Mouse (Mus musculus) small intestine, adult 2 months (tissue): Measurements from ENCODE around the gene Fbxo46.

Experiments
- CTCF ChIP-seq: fragments of 200-500 bp; IDR thresholded peaks from 2 replicates; pipeline ENCODE4 v1.5.1; 2012; ENCODE audit warnings: low read depth, mild to moderate bottlenecking, control low read depth, inconsistent platforms, low read length, moderate library complexity, mixed read lengths; ENCODE audit not compliant: insufficient replicate concordance, insufficient read length; ENCODE audit errors: extremely low read depth
- POLR2A ChIP-seq: fragments of 200-500 bp; IDR thresholded peaks from 2 replicates; pipeline ENCODE4 v1.6.1; 2012; ENCODE audit warnings: low read depth, mild to moderate bottlenecking, control low read depth, inconsistent platforms, low read length, moderate library complexity

- no peak for TF ChIP-seq CTCF
- no peak for TF ChIP-seq POLR2A
Measured at GRCm38 (mm10) chr7:19103741-19104140, 15.9 kb upstream of the Fbxo46 start.
